ENCODE assay signal across 28 mouse cellular contexts in the genomic region with DNA sequence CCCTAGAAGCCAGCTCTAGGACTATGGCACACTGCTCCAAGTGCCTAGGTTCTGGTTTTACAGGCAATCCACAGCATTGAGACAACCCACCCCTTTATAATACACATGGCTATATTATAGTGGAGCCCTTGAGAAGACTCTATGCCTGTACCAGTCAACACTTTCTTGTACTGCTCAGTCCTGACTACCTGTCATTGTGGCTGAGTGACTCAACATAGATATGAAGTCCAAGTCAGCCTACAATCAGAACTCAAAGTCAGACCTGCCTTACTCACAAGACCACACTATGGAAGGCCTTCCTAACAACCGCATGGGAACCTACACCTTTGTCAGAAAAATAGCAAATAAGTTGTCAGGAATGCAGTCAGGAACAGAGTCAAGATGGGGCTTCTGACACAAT. TPM values are rescaled to one million over a fixed set of nuclear protein-coding genes. Genes with fewer than 3 reads are reported as not detected.
A peak's percentile ranks its signal among the peaks of the same experiment; 100 is the strongest.
DNase-seq lines count a peak whose midpoint lies in the region; ATAC-seq and TF ChIP-seq lines count a peak whose summit lies in the region.
"Had no signal": no experiment of that assay in that cellular context is flagged by ENCODE, and none has a peak within 500 bp of the region (broad histone marks: within the 10 kb centered on the region; RNA-seq: fewer than 3 reads in every experiment).

No protein-coding gene starts in this region.

- intact Hi-C loops in gastrocnemius, adult 2 months (cut with DNase I), result no loop called here

- TF ChIP-seq POLR2A in MEL (IDR thresholded peaks at IDR 0.05; ENCODE audit: control insufficient read depth in 1 of 2, insufficient read depth in 1 of 2, low read depth in 1 of 2, low read length in 2 of 2, poor library complexity in 1 of 2), result no peak

- H3K79me2 ChIP-seq in MEL (ENCODE audit: control insufficient read depth, insufficient read depth, low read length, poor library complexity), result peaks cover 79% of the 10 kb centered on the region

- no peak for DNase-seq in liver, embryonic 11.5 days (ENCODE audit: low spot score)
- DNase-seq in liver (no peak), MEL (ENCODE audit: low read depth, low spot score) (peak; percentile 50)
- no peak for DNase-seq in gastrocnemius, adult 2 months
- DNase-seq in layer of hippocampus, adult 11-12 months (ENCODE audit: low spot score), result no peak
- DNase-seq: adrenal gland, postnatal 14 days; B cell, adult 2 months; cerebellum, adult 11-12 months; cerebellum, adult 9-10 months; cerebellum, postnatal 25 days; gastrocnemius, postnatal 25 days; heart, postnatal 4 days had no signal

- H3K9me3 ChIP-seq in liver, embryonic 11.5 days (ENCODE audit: control insufficient read depth, low read length), result no peaks in the 10 kb centered on the region
- no peaks in the 10 kb centered on the region for H3K9me3 ChIP-seq in MEL (replicated peaks; ENCODE audit: insufficient read depth, low read length)
- no peaks in the 10 kb centered on the region for H3K9me3 ChIP-seq in liver, embryonic 15.5 days (replicated peaks)
- no peaks in the 10 kb centered on the region for H3K9me3 ChIP-seq in heart, embryonic 12.5 days (replicated peaks)
- H3K9me3 ChIP-seq: forebrain, embryonic 15.5 days; G1E; heart, embryonic 13.5 days; hindbrain, embryonic 12.5 days had no signal

- peaks cover 40% of the 10 kb centered on the region for H3K4me1 ChIP-seq in liver, embryonic 11.5 days (replicated peaks; ENCODE audit: control insufficient read depth, insufficient read depth, low read length)
- peaks cover 14 to 31% of the 10 kb centered on the region in 2 experiments for H3K4me1 ChIP-seq in MEL (ENCODE audit: control insufficient read depth in 1 of 2, insufficient read depth in 2 of 2, low read length in 2 of 2)
- peaks cover 73% of the 10 kb centered on the region for H3K4me1 ChIP-seq in liver, embryonic 15.5 days (replicated peaks)
- peaks cover 20% of the 10 kb centered on the region for H3K4me1 ChIP-seq in heart, embryonic 12.5 days (replicated peaks)

- no peak overlapping the region for H3K4me2 ChIP-seq in liver, embryonic 11.5 days
- no peak overlapping the region for H3K4me2 ChIP-seq in liver, embryonic 15.5 days
- no peak overlapping the region for H3K4me2 ChIP-seq in heart, embryonic 12.5 days
- H3K4me2 ChIP-seq: forebrain, embryonic 15.5 days; heart, embryonic 13.5 days; hindbrain, embryonic 12.5 days had no signal

- 0 out of 2 replicates have a peak overlapping the region, but pooled peaks have one; percentile 31 for H3K9ac ChIP-seq in liver, embryonic 11.5 days (ENCODE audit: low read depth, low read length)
- H3K9ac ChIP-seq in MEL (ENCODE audit: control insufficient read depth, low read depth, low read length, poor library complexity, severe bottlenecking), result peak overlapping the region; percentile 4; the same call in 1 of the 2 replicates
- H3K9ac ChIP-seq in liver, embryonic 15.5 days, result 0 out of 2 replicates have a peak overlapping the region, but pooled peaks have one; percentile 2
- no peak overlapping the region for H3K9ac ChIP-seq in heart, embryonic 12.5 days
- H3K9ac ChIP-seq: forebrain, embryonic 15.5 days; heart, embryonic 13.5 days; hindbrain, embryonic 12.5 days had no signal

- no peak for ATAC-seq in liver, embryonic 11.5 days (replicated peaks; ENCODE audit: low FRiP score)
- ATAC-seq in liver, embryonic 15.5 days (ENCODE audit: insufficient read depth), result no peak
- ATAC-seq in heart, embryonic 12.5 days (ENCODE audit: insufficient number of reproducible peaks, low FRiP score), result no peak
- ATAC-seq: activated CD4-positive, CD25-positive, alpha-beta regulatory T cell, adult 4 months; CD4-positive, CD25-positive, alpha-beta regulatory T cell, adult 4 months; forebrain, embryonic 15.5 days; hindbrain, embryonic 16.5 days; inflammation-experienced regulatory T-cells, adult 6 months had no signal

- TF ChIP-seq EP300 in MEL (IDR thresholded peaks at IDR 0.05; ENCODE audit: low read depth in 1 of 2, low read length in 2 of 2), result no peak

- TF ChIP-seq RAD21 in MEL (IDR thresholded peaks at IDR 0.05; ENCODE audit: low read depth, low read length), result no peak

- WGBS in liver, embryonic 11.5 days, result 85% methylated on average over 1 of the region's 1 CpGs
- WGBS in liver, embryonic 15.5 days (ENCODE audit: insufficient replicate concordance), result 65% methylated on average over 1 of the region's 1 CpGs
- 92% methylated on average over 1 of the region's 1 CpGs for WGBS in heart, embryonic 12.5 days

- no peak for TF ChIP-seq CTCF in MEL (IDR thresholded peaks at IDR 0.05 in 2 of 3, conservative IDR thresholded peaks at IDR 0.05 in 1 of 3; ENCODE audit: control insufficient read depth in 1 of 3, insufficient read depth in 1 of 3, low read depth in 2 of 3, low read length in 3 of 3, poor library complexity in 1 of 3, severe bottlenecking in 1 of 3)
- no peak for TF ChIP-seq CTCF in gastrocnemius, adult 2 months (IDR thresholded peaks at IDR 0.05)

- no peaks in the 10 kb centered on the region for H3K27me3 ChIP-seq in liver, embryonic 11.5 days (replicated peaks; ENCODE audit: control insufficient read depth, insufficient read depth, low read length)
- H3K27me3 ChIP-seq in MEL (ENCODE audit: control insufficient read depth in 1 of 2, insufficient read depth in 2 of 2, low read length in 2 of 2), result no peaks in the 10 kb centered on the region
- H3K27me3 ChIP-seq in liver, embryonic 15.5 days, result no peaks in the 10 kb centered on the region
- no peaks in the 10 kb centered on the region for H3K27me3 ChIP-seq in heart, embryonic 12.5 days (replicated peaks)
- H3K27me3 ChIP-seq: forebrain, embryonic 15.5 days; heart, embryonic 13.5 days; hindbrain, embryonic 12.5 days had no signal

- H3K4me3 ChIP-seq in liver, embryonic 11.5 days (ENCODE audit: low read depth, low read length), result no peak overlapping the region
- peak overlapping the region in 1 of 2 experiments; percentile 11; a peak in 2 of 4 replicates for H3K4me3 ChIP-seq in MEL (ENCODE audit: control insufficient read depth in 1 of 2, insufficient read depth in 1 of 2, low read depth in 2 of 2, low read length in 2 of 2)
- no peak overlapping the region for H3K4me3 ChIP-seq in liver, embryonic 15.5 days (replicated peaks)
- no peak overlapping the region for H3K4me3 ChIP-seq in gastrocnemius, adult 2 months
- no peak overlapping the region for H3K4me3 ChIP-seq in heart, embryonic 12.5 days
- H3K4me3 ChIP-seq: forebrain, embryonic 15.5 days; heart, embryonic 13.5 days; hindbrain, embryonic 12.5 days had no signal

- no peak overlapping the region for H3K27ac ChIP-seq in liver, embryonic 11.5 days (ENCODE audit: low read depth, low read length)
- H3K27ac ChIP-seq in MEL (ENCODE audit: control insufficient read depth, low read depth, low read length), result no peak overlapping the region
- H3K27ac ChIP-seq in liver, embryonic 15.5 days (replicated peaks), result 0 out of 2 replicates have a peak overlapping the region, but pooled peaks have one; percentile 25
- H3K27ac ChIP-seq in gastrocnemius, adult 2 months, result no peak overlapping the region
- H3K27ac ChIP-seq in heart, embryonic 12.5 days (ENCODE audit: poor library complexity, severe bottlenecking), result no peak overlapping the region
- H3K27ac ChIP-seq: forebrain, embryonic 15.5 days; heart, embryonic 13.5 days; hindbrain, embryonic 12.5 days had no signal

- peaks cover 24% of the 10 kb centered on the region for H3K36me3 ChIP-seq in liver, embryonic 11.5 days (ENCODE audit: control insufficient read depth, insufficient read depth, low read length)
- H3K36me3 ChIP-seq in MEL (ENCODE audit: control insufficient read depth in 1 of 2, insufficient read depth in 2 of 2, low read length in 2 of 2), result peaks cover 36 to 48% of the 10 kb centered on the region in 2 experiments
- peaks cover 24% of the 10 kb centered on the region for H3K36me3 ChIP-seq in liver, embryonic 15.5 days (replicated peaks)
- H3K36me3 ChIP-seq in heart, embryonic 12.5 days, result peaks cover 35% of the 10 kb centered on the region

TF ChIP-seq in MEL, 35 proteins besides CTCF, POLR2A, EP300 and RAD21 (continues in another document):
- TF ChIP-seq HCFC1 (IDR thresholded peaks at IDR 0.05; ENCODE audit: low read depth, low read length), result no peak
- no peak for TF ChIP-seq UBTF (IDR thresholded peaks at IDR 0.05; ENCODE audit: borderline replicate concordance, insufficient read depth, low read depth, low read length)
- no peak for TF ChIP-seq MEF2A (IDR thresholded peaks at IDR 0.05; ENCODE audit: extremely low read depth, insufficient replicate concordance, low read depth, low read length, poor library complexity, severe bottlenecking)
- TF ChIP-seq MYB (IDR thresholded peaks at IDR 0.05; ENCODE audit: low read depth, low read length), result no peak
- no peak for TF ChIP-seq TAL1 (IDR thresholded peaks at IDR 0.05; ENCODE audit: low read length)
- no peak for TF ChIP-seq POLR2AphosphoS2 (IDR thresholded peaks at IDR 0.05; ENCODE audit: low read length)
- TF ChIP-seq MAX (IDR thresholded peaks at IDR 0.05; ENCODE audit: low read length), result no peak
- no peak for TF ChIP-seq GATA1 (IDR thresholded peaks at IDR 0.05; ENCODE audit: low read depth, low read length)

RNA-seq across cellular contexts. Expression of gene Srpk1, which starts 3.7 kb away (rescaled TPM):
- 92.7 and 99.8 TPM in 2 replicates for polyA plus RNA-seq in liver, embryonic 11.5 days (2014; fragmentation: Nextera tagmentation; extraction: Ambion mirVana)
- 125 and 138 TPM in 2 replicates for total RNA-seq in MEL (2012; rRNA removed)
- 100 to 1,000 TPM; 119 to 211 TPM for polyA plus RNA-seq in MEL (2012; ENCODE audit: insufficient read depth in 1 of 2, insufficient read length in 2 of 2, low read depth in 1 of 2, low replicate concordance in 2 of 2, missing spikeins in 1 of 2)
- 24.7 and 30.2 TPM in 2 replicates for polyA plus RNA-seq in liver, embryonic 15.5 days (2015; fragmentation: Nextera tagmentation; extraction: Ambion mirVana)
- 10 to 100 TPM; 28.0 to 39.7 TPM for total RNA-seq in gastrocnemius, adult 2 months (2021)
- polyA plus RNA-seq in heart, embryonic 12.5 days (2016; fragmentation: Nextera tagmentation; extraction: Ambion mirVana), result 55.4 and 56.8 TPM in 2 replicates

RNA-seq across cellular contexts. Expression of gene Lhfpl5, which starts 43.3 kb away (rescaled TPM):
- polyA plus RNA-seq in liver, embryonic 11.5 days (2014; fragmentation: Nextera tagmentation; extraction: Ambion mirVana), result 0.27 and 0.33 TPM in 2 replicates
- total RNA-seq in MEL (2012; rRNA removed), result not detected in 2 replicates
- under 1 TPM in 1 of 2 experiments, not detected in 1; 0.19 TPM for polyA plus RNA-seq in MEL (2012; ENCODE audit: insufficient read depth in 1 of 2, insufficient read length in 2 of 2, low read depth in 1 of 2, low replicate concordance in 2 of 2, missing spikeins in 1 of 2)
- polyA plus RNA-seq in liver, embryonic 15.5 days (2015; fragmentation: Nextera tagmentation; extraction: Ambion mirVana), result 0.06 and 0.10 TPM in 2 replicates
- not detected for total RNA-seq in gastrocnemius, adult 2 months (2021)
- 0.15 and 0.33 TPM in 2 replicates for polyA plus RNA-seq in heart, embryonic 12.5 days (2016; fragmentation: Nextera tagmentation; extraction: Ambion mirVana)
- total RNA-seq: G1E; gastrocnemius, adult 18-20 months; gastrocnemius, postnatal 25 days; granulocyte monocyte progenitor cell, adult 5-6 weeks; heart, adult 8-10 months; heart, postnatal 4 days had no signal
- polyA plus RNA-seq: G1E had no signal

RNA-seq across cellular contexts. Expression of gene Clps, which starts 58.2 kb away (rescaled TPM):
- 3.5 and 3.7 TPM in 2 replicates for polyA plus RNA-seq in liver, embryonic 11.5 days (2014; fragmentation: Nextera tagmentation; extraction: Ambion mirVana)
- total RNA-seq in MEL (2012; rRNA removed), result not detected in 2 replicates
- polyA plus RNA-seq in MEL (2012; ENCODE audit: insufficient read depth in 1 of 2, insufficient read length in 2 of 2, low read depth in 1 of 2, low replicate concordance in 2 of 2, missing spikeins in 1 of 2), result not detected
- 4.2 and 30.4 TPM in 2 replicates for polyA plus RNA-seq in liver, embryonic 15.5 days (2015; fragmentation: Nextera tagmentation; extraction: Ambion mirVana)
- total RNA-seq in gastrocnemius, adult 2 months (2021), result not detected
- 0.31 TPM in 1 of 2 replicates, not detected in the other for polyA plus RNA-seq in heart, embryonic 12.5 days (2016; fragmentation: Nextera tagmentation; extraction: Ambion mirVana)
- total RNA-seq: adrenal gland, adult 18-20 months; adrenal gland, postnatal 14 days; G1E; gastrocnemius, adult 18-20 months; gastrocnemius, postnatal 25 days; granulocyte monocyte progenitor cell, adult 5-6 weeks; heart, adult 8-10 months; heart, postnatal 4 days had no signal
- polyA plus RNA-seq: activated CD4-positive, CD25-positive, alpha-beta regulatory T cell, adult 4 months; CD4-positive, CD25-positive, alpha-beta regulatory T cell, adult 4 months; embryonic facial prominence, embryonic 14.5 days; forebrain, embryonic 15.5 days; G1E; heart, postnatal 0 days; hindbrain, embryonic 12.5 days; hindbrain, embryonic 16.5 days; inflammation-experienced regulatory T-cells, adult 6 months had no signal
